Mouse (Mus musculus): ENCODE measurements around the gene Id2. TPM values are rescaled to one million over a fixed set of nuclear protein-coding genes. Genes with fewer than 3 reads are reported as not detected.
A peak's percentile ranks its signal among the peaks of the same experiment; 100 is the strongest.

Gene Id2
- polyA plus RNA-seq, 1 experiment from 2014 or later, result 144 TPM

DNA sequence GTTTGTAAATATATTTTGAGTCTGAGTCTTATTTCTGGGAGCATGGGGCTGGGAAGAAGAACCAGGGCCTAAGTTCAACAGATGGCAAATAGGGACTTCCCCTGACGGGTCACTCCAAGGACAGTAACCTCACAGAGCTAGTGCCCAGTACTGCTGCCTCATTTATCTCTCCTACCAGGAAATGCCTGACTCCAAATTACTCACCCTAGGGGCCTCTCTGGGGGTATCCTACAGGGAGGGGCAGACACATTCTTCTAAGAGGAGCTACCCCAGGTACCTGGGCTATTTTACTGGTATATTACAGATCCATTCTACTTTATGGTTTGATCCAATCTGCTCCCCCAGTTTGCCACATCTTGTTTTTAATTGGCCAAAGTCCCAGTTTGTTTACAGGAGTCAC, 7.5 kb downstream of the Id2 start:
- ATAC-seq (no peak), DNase-seq (ENCODE audit: low read depth, low spot score) (no peak)
- TF ChIP-seq CTCF (IDR thresholded peaks at IDR 0.05), result no peak
- in situ Hi-C loops (cut with MboI; ENCODE audit: low pct_unique_long_range_greater_than_20kb), result loop anchor here (25.0 kb wide), 2 partner anchors 573 to 1323 kb away; partner anchors contain the start of gene Rnf144a
- POLR2A ChIA-PET, result no interaction called here
- CTCF ChIA-PET, result interaction anchor here (1.0 to 1.8 kb wide), 2 partner anchors 326 to 982 kb away, joined by 3 to 4 read pairs; no protein-coding TSS in a partner anchor
- H3K27me3 ChIP-seq, result no peaks in the 10 kb centered on the region

- POLR2A ChIA-PET, result no interaction called here
- no peaks in the 10 kb centered on the region for H3K27me3 ChIP-seq
- in situ Hi-C loops (cut with MboI; ENCODE audit: low pct_unique_long_range_greater_than_20kb), result loop anchor here (25.0 kb wide), 2 partner anchors 575 to 1325 kb away; partner anchors contain the start of gene Rnf144a
- peak; percentile 18 for ATAC-seq
- CTCF ChIA-PET, result no interaction called here
- DNase-seq (ENCODE audit: low read depth, low spot score), result no peak
- TF ChIP-seq CTCF (IDR thresholded peaks at IDR 0.05), result no peak
These were observed 10.0 kb downstream of the Id2 start for GRCm38 (mm10) chr12:25086966-25087365.

DNA sequence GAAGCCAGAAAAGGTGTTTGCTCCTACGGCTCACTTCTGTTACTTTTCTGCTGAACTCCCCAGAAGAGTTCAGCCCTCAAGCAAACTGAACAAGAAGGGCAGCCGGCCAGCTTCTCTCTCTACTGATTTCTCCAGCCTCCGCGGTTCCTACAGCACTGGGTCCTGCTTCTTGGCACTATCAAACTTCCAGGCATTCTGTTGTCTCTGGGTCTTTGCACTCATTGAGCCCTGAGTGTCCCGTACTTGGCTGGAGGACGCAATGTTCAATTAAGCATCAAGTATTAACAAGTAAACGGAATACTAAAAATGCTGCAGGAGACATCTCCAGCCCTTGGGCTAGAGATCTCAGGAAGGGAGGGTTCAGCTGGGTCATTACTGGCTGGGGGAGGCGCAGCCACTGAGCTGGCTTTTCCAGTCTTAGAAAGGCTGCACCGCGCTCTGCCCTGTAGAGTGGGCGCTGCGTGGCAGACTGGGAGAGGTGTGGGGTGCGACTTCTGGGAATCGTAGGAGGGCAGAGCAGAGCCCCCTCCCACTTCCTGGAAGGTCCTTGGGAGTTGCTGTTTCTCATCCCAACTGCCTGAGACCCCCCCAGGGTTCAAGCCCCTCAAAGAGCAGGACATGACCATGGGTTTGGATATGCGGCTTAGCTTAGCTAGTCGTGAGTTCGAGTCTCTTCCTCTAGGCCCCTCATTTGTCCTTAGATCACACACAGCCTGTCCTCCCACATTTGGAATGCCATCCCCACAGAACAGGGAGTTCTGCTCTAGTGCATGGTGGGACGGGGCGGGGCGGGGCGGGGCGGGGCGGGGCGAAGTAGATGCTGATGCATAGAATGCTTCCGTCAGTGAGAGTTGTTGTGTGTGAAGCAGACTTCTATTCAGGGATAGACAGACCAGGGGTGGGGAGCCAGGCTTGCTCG, 13.4 kb downstream of the Id2 start:
- H3K27me3 ChIP-seq, result no peaks in the 10 kb centered on the region
- in situ Hi-C loops (cut with MboI; ENCODE audit: low pct_unique_long_range_greater_than_20kb), result loop anchor here (25.0 kb wide), 2 partner anchors 579 to 1329 kb away; partner anchors contain the start of gene Rnf144a
- POLR2A ChIA-PET, result interaction anchor here (0.7 kb wide), 1 partner anchor 9 kb away, joined by 3 read pairs; no protein-coding TSS in a partner anchor
- no peak for TF ChIP-seq CTCF (IDR thresholded peaks at IDR 0.05)
- CTCF ChIA-PET, result interaction anchor here (1.1 kb wide), 1 partner anchor 8 kb away, joined by 3 read pairs; no protein-coding TSS in a partner anchor
- DNase-seq (ENCODE audit: low read depth, low spot score) (no peak), ATAC-seq (no peak)

- ChIA-PET POLR2A (interaction anchor here (0.7 kb wide), 1 partner anchor 1122 kb away, joined by 5 read pairs; no protein-coding TSS in a partner anchor), CTCF (no interaction called here)
- no peaks in the 10 kb centered on the region for H3K27me3 ChIP-seq
- no peak for TF ChIP-seq CTCF (IDR thresholded peaks at IDR 0.05)
- ATAC-seq (no peak), DNase-seq (ENCODE audit: low read depth, low spot score) (no peak)
- in situ Hi-C loops (cut with MboI; ENCODE audit: low pct_unique_long_range_greater_than_20kb), result no loop called here
These were observed 22.6 kb downstream of the Id2 start for GRCm38 (mm10) chr12:25074344-25074743.

GRCm38 (mm10) chr12:25073374-25073773, 23.6 kb downstream of the Id2 start:
- TF ChIP-seq CTCF (IDR thresholded peaks at IDR 0.05), result no peak
- in situ Hi-C loops (cut with MboI; ENCODE audit: low pct_unique_long_range_greater_than_20kb), result no loop called here

GRCm38 (mm10) chr12:25062264-25062663, 34.7 kb downstream of the Id2 start:
- TF ChIP-seq CTCF (IDR thresholded peaks at IDR 0.05), result no peak
- H3K27me3 ChIP-seq, result no peaks in the 10 kb centered on the region
- in situ Hi-C loops (cut with MboI; ENCODE audit: low pct_unique_long_range_greater_than_20kb), result no loop called here
- CTCF ChIA-PET, result no interaction called here
- no peak for ATAC-seq
- POLR2A ChIA-PET, result no interaction called here
- no peak for DNase-seq (ENCODE audit: low read depth, low spot score)

More at GRCm38 (mm10) chr12:25073374-25073773, 23.6 kb downstream of the Id2 start:
- no peak for DNase-seq (ENCODE audit: low read depth, low spot score)
- H3K27me3 ChIP-seq, result no peaks in the 10 kb centered on the region
- ChIA-PET POLR2A (interaction anchor here (0.6 kb wide), 1 partner anchor 13 kb away, joined by 6 read pairs; no protein-coding TSS in a partner anchor), CTCF (no interaction called here)
- no peak for ATAC-seq

DNA sequence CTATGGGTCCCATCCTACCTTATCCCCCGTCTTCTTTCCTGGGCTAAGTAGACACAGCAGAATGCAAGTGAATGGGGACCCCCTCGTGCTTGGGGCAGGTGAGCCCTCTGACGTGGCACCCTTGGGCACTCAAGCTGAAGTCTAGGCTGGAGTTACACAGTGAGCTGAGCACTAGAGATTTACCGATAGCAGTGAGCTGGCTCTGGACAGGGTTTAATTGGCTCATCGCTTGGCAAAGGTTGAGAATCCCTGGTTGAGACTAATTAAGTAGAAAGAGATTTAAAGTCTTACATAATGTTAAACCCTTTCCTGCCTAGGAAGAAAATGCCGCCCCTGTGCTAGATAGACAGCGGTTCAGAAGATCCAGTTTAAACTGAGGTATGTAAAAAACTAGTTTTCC, 36.0 kb downstream of the Id2 start:
- in situ Hi-C loops (cut with MboI; ENCODE audit: low pct_unique_long_range_greater_than_20kb), result no loop called here
- ATAC-seq (no peak), DNase-seq (ENCODE audit: low read depth, low spot score) (peak; percentile 20)
- ChIA-PET POLR2A (interaction anchor here (1.7 kb wide), 1 partner anchor 17 kb away, joined by 3 read pairs; no protein-coding TSS in a partner anchor), CTCF (interaction anchor here (1.2 kb wide), 1 partner anchor 1011 kb away, joined by 3 read pairs; no protein-coding TSS in a partner anchor)
- H3K27me3 ChIP-seq, result no peaks in the 10 kb centered on the region
- TF ChIP-seq CTCF (IDR thresholded peaks at IDR 0.05), result no peak

DNA sequence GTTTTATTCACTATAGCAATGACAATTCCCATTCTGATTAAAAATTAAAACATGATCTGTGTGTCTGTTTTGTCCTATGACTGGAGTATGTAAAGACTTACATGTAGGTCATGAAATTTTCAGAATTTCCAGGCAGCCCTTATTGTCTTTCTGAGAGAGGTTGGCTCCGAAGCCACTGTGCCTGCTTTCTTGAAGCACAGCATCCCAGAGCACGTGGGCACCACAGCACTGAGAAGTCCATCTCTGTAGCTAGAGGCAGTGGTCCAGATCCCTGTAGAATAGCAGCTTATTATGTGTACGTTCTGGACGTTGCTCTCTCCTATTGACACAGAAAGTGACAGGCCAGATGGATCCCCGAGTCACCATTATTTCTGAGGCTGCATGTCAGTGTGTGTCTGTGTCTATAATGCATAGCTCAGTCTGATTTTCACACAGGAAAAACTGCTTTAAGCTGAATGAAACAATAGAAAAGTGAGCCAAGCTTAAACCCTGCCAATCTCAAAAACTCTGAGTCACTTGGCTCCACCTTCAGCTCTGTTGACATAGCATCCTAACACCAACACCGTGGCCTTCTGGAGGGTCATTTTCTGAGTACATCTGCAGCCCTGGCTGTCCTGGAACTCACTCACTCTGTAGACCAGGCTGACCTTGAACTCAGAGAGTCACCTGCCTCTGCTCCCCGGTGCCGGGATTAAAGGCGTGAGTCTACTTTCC, 37.3 kb downstream of the Id2 start:
- ATAC-seq (no peak), DNase-seq (ENCODE audit: low read depth, low spot score) (no peak)
- H3K27me3 ChIP-seq, result no peaks in the 10 kb centered on the region
- CTCF ChIA-PET, result interaction anchor here (0.7 to 1.4 kb wide), 4 partner anchors 14 to 1012 kb away, joined by 3 to 5 read pairs (median 3); no protein-coding TSS in a partner anchor
- TF ChIP-seq CTCF (IDR thresholded peaks at IDR 0.05), result no peak
- in situ Hi-C loops (cut with MboI; ENCODE audit: low pct_unique_long_range_greater_than_20kb), result no loop called here
- POLR2A ChIA-PET, result interaction anchor here (0.6 to 1.7 kb wide), 2 partner anchors 14 to 16 kb away, joined by 3 to 6 read pairs; no protein-coding TSS in a partner anchor

DNA sequence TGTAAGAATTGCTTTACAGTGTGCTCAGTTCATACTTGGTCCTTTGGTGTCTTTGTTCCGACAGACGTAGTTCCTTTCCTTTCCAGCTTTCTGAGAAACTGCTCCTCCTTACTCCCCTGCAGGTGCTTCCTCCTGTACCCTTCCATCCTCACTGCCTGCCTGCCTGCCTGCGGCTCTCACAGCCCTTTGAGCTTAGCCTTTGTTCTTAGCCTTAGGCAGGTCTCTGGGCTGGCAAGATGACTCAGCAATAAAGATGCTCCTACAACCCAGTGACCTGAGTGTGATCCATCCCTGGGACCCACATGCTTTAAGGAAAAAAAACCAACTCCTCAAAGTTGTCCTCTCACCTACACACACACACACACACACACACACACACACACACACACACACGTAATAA, 42.0 kb downstream of the Id2 start:
- ChIA-PET POLR2A (no interaction called here), CTCF (interaction anchor here (1.1 kb wide), 1 partner anchor 11 kb away, joined by 3 read pairs; no protein-coding TSS in a partner anchor)
- DNase-seq (ENCODE audit: low read depth, low spot score) (no peak), ATAC-seq (no peak)
- H3K27me3 ChIP-seq, result no peaks in the 10 kb centered on the region
- no peak for TF ChIP-seq CTCF (IDR thresholded peaks at IDR 0.05)
- in situ Hi-C loops (cut with MboI; ENCODE audit: low pct_unique_long_range_greater_than_20kb), result no loop called here

GRCm38 (mm10) chr12:25054511-25054910, 42.4 kb downstream of the Id2 start:
- no peak for ATAC-seq

More at GRCm38 (mm10) chr12:25054511-25054910, 42.4 kb downstream of the Id2 start:
- ChIA-PET CTCF (interaction anchor here (1.1 kb wide), 1 partner anchor 11 kb away, joined by 3 read pairs; no protein-coding TSS in a partner anchor), POLR2A (no interaction called here)
- H3K27me3 ChIP-seq, result no peaks in the 10 kb centered on the region
- no peak for DNase-seq (ENCODE audit: low read depth, low spot score)
- in situ Hi-C loops (cut with MboI; ENCODE audit: low pct_unique_long_range_greater_than_20kb), result no loop called here
- TF ChIP-seq CTCF (IDR thresholded peaks at IDR 0.05), result no peak

Measured in Patski (cell line).